Mouse (Mus musculus): ENCODE results near the gene Mansc1.
A peak's percentile ranks its signal among the peaks of the same experiment; 100 is the strongest.

Gene Mansc1

DNA sequence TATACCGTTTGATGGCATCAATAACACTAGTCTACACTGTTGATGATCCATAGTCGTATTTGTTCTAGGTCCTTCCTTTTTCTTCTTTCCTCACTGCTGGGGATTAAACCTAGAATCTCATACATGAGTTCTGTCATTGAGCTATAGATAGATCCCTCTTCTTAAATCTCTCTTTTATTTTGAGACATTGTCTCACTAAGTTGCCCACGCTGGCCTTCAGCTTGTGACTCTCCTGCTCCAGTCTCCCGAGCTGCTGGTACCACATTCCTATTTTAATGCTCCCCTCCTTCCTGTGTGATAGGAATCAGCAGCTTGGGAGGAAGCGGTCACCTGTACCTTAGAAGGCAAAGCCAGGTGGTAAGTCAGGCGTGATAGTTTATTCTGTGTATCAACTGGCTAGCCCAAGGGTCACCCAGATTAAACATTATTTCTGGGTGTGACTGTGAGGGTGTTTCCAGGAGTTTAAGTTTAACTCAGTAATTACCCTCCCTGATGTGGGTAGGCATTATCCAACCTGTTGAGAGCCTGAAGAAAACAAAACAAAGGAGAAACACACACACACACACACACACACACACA is 34.5 kb downstream of the Mansc1 start:
- no peak for DNase-seq (ENCODE audit: low spot score in 2 of 2)

DNA sequence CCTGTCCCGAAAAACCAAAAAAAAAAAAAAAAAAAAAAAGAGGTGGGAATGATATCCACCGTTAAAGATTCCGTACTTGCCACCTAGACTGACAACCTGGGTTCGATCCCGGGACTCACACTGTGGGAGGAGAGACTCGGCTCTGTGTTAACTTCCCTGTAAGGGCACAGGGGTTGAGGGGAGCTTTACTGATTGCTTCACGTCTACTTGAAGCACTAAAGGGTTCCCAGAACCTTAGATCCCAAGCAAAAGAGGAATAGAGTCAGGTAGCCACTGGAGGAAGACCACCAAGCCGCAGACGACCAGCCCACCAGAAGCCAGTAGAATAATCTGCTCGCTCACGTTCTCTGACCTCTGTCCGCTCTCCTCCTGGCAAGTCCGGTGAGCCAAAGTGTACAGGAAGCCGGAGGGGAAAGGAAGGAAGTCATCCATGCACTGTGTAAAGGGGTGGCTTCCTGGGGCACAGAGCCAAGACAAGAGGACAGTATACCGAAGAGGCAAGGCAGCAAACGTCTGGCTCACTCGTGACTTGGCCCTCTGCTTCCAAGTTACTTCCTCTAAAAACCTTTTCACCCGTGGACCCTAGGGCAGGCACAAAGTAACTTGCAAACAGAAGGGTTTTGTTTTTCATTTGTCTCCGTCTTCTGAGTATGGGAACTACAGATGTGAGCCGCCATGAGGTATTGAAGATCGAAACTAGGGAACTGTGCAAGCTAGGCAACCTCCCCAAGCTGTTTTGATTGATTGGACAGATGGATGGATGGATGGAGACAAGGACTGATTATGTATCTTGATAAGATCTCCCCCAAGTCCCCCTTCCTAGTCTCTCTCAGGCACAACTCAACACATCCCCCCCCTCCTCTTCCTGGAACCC is 37.5 kb downstream of the Mansc1 start:
- DNase-seq (ENCODE audit: low spot score in 2 of 2) = no peak

DNA sequence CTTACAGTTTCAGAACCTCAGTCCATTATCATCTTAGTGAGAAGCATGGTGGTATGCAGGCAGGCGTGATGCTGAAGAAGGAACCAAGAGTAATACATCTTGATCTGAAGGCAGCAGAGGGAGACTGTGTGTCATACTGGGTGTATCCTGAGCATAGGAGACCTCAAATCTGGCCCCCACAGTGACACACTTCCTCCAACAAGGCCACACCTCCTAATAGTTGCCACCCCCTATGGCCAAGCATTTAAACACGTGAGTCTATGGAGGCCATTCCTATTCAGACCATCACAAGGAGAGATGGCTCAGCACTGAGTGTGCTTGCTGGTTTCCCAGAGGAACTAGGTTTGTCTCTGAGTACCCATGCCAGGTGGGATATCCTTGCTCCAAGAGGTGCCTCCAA is 40.7 kb downstream of the Mansc1 start:
- no peak for DNase-seq (ENCODE audit: low spot score in 2 of 2)

DNA sequence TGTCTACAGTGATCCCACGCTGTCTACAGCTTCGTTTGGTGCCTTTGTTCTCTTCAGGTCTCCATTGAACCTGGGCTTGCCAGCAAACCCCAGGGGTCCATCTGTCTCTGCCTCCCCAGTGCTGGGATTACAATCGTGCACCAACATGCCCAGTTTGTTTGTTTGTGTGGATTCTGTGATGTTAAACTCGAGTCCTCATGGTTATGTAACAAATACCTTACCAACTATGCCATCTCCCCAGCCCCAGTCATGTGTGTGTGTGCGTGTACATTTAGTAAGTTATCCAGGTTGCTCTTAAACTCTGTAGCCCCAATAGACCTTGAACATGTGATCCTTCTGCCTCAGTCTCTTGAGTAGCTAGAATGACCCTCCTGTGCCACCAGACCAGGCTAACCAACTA is 46.0 kb downstream of the Mansc1 start:
- no peak for DNase-seq (ENCODE audit: low spot score in 2 of 2)

DNA sequence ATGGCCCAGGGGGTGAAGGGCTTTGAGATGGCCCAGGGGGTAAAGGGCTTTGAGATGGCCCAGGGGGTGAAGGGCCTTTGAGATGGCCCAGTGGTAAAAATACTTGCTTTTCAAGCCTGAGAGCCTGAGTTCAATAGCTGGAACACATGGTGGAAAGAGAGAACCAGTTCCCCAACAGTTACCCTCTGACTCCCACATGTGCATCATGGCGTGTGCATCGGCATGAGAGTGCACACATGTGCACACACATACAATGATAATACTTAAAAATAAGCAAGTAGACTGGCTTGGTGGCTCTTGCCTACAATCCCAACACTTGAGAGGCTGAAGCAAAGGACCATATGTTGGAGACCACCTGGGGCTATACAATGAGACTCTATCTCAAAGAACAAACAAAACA is 47.7 kb downstream of the Mansc1 start:
- DNase-seq (ENCODE audit: low spot score in 2 of 2) = no peak

DNA sequence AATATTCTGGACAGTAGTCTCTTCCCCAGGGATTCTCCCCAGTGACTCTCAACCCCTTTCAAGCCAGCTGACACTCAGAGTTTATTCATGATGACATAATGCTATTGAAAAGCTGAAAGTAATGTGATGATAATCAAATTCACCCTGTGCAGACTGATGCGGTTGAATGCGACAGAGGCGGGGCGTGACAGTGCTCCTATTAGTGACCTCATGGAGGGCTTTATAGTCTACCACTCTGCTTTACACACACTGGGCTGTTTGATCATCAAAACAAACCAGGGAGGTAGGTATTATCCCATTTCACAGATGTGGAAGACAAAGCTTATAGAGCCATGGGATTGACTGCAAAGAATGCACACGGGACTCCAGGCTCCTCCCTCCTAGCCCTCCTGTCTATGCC is 50.2 kb downstream of the Mansc1 start:
- no peak for DNase-seq (ENCODE audit: low spot score in 2 of 2)

DNA sequence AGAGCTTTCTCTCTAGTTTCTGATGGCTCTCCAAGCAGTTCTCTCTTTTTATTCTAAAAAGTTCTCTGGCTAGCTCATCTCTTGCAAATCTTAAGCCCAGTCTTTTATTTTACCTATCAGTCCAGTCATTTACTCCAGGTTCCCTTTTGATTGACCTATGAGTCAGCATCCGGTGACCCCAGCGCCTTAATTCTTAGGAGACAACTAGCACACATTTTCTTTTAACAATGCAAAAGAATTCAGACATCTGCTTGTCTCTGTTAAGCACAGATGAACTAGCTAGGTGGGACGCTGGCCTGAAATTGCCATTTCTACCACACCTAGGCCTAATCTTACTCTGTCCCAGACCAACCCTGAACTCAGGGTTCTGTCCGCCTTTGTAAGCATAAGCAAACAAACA is 52.8 kb downstream of the Mansc1 start:
- DNase-seq (ENCODE audit: low spot score in 2 of 2) = no peak

DNA sequence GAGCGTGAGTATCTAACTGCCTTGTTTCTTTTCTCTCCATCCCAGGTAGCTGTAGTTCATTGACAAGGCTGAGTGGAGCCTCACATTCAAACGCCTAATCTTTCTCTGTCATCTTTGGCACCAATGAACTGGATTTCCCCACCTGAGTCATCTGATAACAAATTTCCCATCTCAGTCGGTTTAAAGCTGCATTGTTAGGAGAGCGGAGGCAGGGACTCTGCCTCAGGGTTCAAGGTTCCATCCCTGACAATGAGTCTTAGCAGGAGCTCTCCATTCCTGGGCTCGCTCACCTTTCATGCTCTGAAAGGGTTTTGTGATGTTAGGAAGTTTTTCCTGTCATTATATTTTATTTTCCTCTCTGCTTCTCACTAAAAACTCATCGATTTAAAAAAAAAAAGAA is 54.2 kb downstream of the Mansc1 start:
- DNase-seq (ENCODE audit: low spot score in 2 of 2) = no peak

DNA sequence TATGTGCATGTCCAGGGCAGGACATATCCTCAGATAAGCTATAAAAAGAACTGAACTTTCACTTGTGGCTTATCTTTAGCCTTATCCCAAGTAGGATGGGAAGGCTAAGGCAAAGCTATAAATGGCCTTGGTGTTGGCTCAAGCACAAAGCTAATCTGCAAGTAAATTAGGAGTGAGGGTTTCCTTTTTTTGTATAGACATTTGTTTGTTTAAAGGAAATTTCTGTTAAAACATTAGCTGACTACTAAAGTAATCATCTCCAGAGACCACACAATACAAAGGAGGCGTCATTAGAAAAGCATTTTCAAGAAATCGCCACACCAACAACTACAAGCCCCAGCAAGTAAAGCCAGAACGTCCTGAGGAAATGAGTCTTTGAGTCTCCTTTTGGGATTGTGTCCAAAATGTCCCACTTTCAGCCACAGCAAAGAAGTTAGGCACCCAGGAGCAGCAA is 57.0 kb downstream of the Mansc1 start:
- DNase-seq (ENCODE audit: low spot score in 2 of 2) = no peak

DNA sequence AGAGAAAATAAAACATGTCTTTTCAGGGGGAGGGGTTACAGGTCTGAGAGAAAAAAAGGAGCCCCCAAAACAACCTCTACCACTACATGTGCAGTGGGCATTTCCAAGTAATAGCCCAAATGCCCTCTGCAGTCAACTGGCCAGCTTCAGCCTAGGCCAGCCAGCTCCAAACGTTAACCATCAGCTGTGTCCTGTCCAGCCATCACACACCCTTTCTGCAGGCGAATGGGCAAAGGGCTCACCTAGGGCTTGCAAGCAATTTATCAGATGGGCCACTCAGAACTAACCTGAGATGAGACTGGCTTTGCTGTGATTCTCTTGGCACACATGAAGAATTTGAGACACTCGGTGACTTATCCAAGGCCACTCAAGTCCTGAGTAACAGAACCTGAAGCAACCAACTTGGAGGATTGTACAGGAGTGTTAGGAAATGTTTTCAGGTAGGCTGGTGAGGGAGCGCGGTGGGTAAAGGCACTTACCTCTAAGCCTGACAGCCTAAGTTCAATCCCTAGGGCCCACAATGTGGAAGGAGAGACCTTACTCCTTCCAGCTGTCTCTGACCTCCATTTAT is 64.2 kb downstream of the Mansc1 start:
- no peak for DNase-seq (ENCODE audit: low spot score in 2 of 2)

DNA sequence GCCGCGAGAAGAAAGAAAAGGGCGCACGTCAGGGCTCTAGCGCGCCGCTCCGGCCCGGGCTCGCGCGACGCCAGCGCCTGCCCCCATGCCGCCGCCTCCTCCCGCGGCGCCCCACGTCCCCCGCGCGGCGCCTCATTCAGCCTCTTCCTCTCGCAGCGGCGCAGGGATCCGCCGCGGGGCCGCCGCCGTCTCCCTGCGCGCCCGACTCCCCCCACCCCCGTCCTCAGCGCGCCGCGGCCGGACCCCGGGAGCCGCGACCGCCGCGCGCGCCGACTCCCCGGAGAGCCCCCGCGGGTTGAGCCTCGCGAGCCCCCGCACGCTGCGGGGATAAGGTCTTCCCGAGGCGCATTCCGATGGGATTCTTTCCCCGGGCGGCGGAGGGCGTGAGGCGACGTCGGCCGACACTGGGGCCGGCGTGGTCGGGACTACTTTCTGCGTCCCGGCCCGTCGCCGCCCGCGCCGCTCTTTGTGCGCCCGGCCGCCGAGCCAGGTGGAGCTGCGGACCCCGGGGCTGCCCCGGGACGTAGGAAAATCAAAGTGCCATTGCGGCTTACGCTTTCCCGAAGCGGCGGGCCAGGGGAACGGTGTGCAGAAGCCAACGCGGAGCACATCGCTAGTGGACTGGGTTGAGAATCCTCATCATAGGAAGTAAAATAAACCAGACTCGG is 65.3 kb downstream of the Mansc1 start, which contains the start of gene Lrp6:
Gene Lrp6 (minus strand): TSS at position 148 of the 668 bp plus-strand sequence.
- peak; percentile 51 to 73 for DNase-seq (ENCODE audit: low spot score in 2 of 2)

DNA sequence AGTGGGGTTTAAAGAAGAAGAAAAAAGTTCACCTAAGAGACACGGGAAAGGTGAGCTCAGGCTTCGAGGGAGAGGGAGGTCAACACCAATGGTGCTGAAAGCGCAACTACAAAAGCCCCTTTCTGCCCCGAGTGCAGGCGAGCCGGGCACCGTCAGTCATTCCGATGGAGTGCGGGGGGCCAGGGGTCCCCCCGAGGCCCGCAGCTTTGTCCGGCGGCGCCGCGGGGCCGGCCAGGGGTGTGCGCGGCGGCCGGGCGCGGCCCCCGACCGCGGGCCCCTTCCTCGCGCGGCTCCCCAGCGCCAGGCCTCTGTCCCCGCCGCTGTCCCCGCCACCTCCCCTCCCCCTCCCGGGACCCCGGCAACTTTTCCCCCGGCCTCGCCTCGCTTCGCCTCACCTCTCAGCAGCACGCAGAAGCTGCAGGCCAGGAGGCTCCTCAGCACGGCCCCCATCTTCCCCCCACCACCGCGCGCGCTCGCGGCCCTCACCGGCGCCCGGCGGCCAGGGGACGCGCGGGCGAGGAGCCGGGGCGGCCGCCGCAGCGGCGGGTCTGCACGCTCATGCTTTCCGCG is 66.0 kb downstream of the Mansc1 start:
- DNase-seq (ENCODE audit: low spot score in 2 of 2) = no peak

DNA sequence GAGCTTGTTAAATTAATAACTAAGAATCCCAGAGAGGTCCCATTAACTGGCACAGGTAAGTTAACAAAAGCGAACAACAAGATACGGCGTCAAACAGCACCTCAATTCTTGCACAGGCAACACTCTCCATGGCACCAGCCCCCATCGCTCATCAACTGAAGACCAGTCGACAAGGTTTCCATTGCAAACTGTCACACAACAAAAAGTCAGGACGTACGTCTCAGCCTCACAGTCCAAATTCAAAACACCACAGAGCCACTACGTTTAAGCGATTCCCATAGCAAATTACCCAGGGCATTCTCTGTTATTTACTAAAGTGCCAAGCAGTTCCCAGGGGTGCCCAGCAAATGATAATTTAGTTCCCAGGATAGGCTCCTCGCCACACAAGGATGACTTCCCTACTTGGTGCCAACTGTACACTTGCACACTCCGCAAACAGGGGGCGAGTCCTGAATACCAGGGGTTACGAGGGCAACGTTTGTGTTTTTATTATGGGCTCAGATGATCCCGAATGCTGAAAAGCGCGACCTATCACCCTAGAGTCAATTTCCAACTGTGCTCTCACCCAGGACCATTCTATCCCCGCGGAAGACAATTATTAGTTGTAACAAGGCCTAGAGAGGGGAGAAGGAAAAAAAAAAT is 66.6 kb downstream of the Mansc1 start:
- no peak for DNase-seq (ENCODE audit: low spot score in 2 of 2)

DNA sequence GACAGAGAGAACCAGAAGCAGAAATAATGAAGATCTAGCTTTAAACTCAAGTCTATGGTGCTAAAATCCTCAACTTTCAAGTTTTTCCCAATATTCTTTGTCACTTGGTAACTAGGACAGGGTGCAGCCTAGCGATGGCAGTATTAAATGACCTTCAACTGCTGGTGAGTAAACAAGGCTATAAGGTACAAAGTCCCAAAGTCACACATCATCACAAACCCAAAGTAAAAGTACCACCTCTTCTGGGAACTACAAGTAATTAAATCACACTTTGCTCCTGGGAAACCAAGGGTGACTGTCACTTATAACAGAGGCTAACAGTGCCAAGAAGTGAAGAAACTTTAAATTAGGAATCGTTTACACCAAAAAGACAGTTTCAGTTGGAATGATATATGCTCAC is 67.7 kb downstream of the Mansc1 start:
- no peak for DNase-seq (ENCODE audit: low spot score in 2 of 2)

DNA sequence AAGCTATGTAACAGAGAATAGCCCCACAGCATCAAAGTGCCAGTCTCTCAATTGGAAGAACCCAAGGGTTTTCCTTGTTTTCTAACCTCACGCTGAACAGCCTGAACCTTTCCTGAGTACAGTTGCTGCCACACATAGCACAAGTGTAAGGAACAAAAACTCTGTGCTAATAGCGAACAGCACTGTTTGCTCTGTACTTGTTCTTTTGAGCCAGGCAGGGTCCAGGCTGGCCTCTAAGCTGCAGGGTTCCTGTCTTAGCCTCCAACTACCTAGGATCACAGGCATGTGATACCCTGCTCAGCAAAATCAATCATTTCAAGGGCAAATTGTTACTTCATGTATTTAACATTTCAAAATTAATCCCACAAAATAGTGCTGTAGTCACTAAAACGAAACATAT is 72.7 kb downstream of the Mansc1 start:
- DNase-seq (ENCODE audit: low spot score in 2 of 2) = no peak
